Mouse (Mus musculus): Measurements from ENCODE around the gene Acrbp. TPM values are rescaled to one million over a fixed set of nuclear protein-coding genes. Genes with fewer than 3 reads are reported as not detected.

The Acrbp gene
- polyA plus RNA-seq, 1 experiment from 2014 or later, result 21.0 TPM

- H3K27me3 ChIP-seq, result no peaks in the 10 kb centered on the region
- no peaks in the 10 kb centered on the region for H3K4me1 ChIP-seq (replicated peaks)
- H3K9me3 ChIP-seq, result no peaks in the 10 kb centered on the region
- ATAC-seq (ENCODE audit: low read depth), result no peak; the same call in 1 of the 2 replicates
- no peak overlapping the region for H3K9ac ChIP-seq
- H3K4me3 ChIP-seq, result no peak overlapping the region
- no peak overlapping the region for H3K4me2 ChIP-seq
- 94% methylated on average over 7 of the region's 7 CpGs for WGBS
- H3K27ac ChIP-seq (replicated peaks), result no peak overlapping the region
- H3K36me3 ChIP-seq, result peaks cover 97% of the 10 kb centered on the region
These were observed 61.4 kb downstream of the Acrbp start for GRCm38 (mm10) chr6:125110927-125111326.

DNA sequence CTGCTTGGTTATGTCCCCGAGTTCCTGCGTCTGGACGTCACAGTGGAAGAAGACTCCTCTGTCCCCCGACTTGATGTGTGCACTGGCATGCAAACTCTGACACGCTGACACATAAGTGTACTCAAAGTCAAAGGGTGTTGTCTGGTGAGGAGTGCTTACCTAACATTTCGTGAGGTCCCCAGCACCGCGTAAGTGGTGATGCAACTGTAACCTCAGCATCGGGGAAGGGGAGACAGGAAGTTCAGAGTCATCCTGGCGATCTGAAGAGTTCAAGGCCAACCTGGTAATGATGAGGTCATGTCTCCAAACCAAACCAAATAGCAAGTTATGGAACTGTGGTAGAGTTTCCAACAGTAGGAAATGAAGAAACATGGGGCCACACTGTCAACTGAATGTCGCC is 63.1 kb downstream of the Acrbp start:
- H3K27me3 ChIP-seq, result no peaks in the 10 kb centered on the region
- H3K9me3 ChIP-seq, result no peaks in the 10 kb centered on the region
- no peak overlapping the region for H3K4me2 ChIP-seq
- no peak overlapping the region for H3K9ac ChIP-seq
- 95% methylated on average over 11 of the region's 11 CpGs for WGBS
- no peak overlapping the region for H3K27ac ChIP-seq (replicated peaks)
- H3K36me3 ChIP-seq, result peaks cover 97% of the 10 kb centered on the region
- no peak for ATAC-seq (ENCODE audit: low read depth)
- H3K4me1 ChIP-seq (replicated peaks), result no peaks in the 10 kb centered on the region
- no peak overlapping the region for H3K4me3 ChIP-seq

Small RNAs within 50 kb of the gene (microRNA-seq; reads per million reads assigned to microRNA genes)
- gene Mir7045, result not detected

Other genes with a start within 250 kb of the Acrbp start
- gene Spsb2, start 241.0 kb upstream of the Acrbp start, polyA plus RNA-seq (2015; fragmentation: Nextera tagmentation; extraction: Ambion mirVana), result 4.7 and 8.5 TPM in 2 replicates
- 385 and 391 TPM in 2 replicates for gene Tpi1, start 235.4 kb upstream of the Acrbp start, polyA plus RNA-seq (2015; fragmentation: Nextera tagmentation; extraction: Ambion mirVana)
- 176 and 178 TPM in 2 replicates for gene Usp5, start 220.2 kb upstream of the Acrbp start, polyA plus RNA-seq (2015; fragmentation: Nextera tagmentation; extraction: Ambion mirVana)
- 26.6 and 33.2 TPM in 2 replicates for gene Cdca3, start 220.1 kb upstream of the Acrbp start, polyA plus RNA-seq (2015; fragmentation: Nextera tagmentation; extraction: Ambion mirVana)
- gene Gnb3, start 209.4 kb upstream of the Acrbp start, polyA plus RNA-seq (2015; fragmentation: Nextera tagmentation; extraction: Ambion mirVana), result 0.44 and 0.93 TPM in 2 replicates
- gene P3h3, start 191.9 kb upstream of the Acrbp start, polyA plus RNA-seq (2015; fragmentation: Nextera tagmentation; extraction: Ambion mirVana), result 20.5 and 20.6 TPM in 2 replicates
- gene Gpr162, start 185.7 kb upstream of the Acrbp start, polyA plus RNA-seq (2015; fragmentation: Nextera tagmentation; extraction: Ambion mirVana), result 21.2 and 22.4 TPM in 2 replicates
- 0.21 TPM in 1 of 2 replicates, not detected in the other for gene Cd4, start 161.5 kb upstream of the Acrbp start, polyA plus RNA-seq (2015; fragmentation: Nextera tagmentation; extraction: Ambion mirVana)
- 2.2 and 3.2 TPM in 2 replicates for gene Lag3, start 138.0 kb upstream of the Acrbp start, polyA plus RNA-seq (2015; fragmentation: Nextera tagmentation; extraction: Ambion mirVana)
- gene Ptms, start 129.6 kb upstream of the Acrbp start, polyA plus RNA-seq (2015; fragmentation: Nextera tagmentation; extraction: Ambion mirVana), result 797 TPM in 2 replicates
- gene Mlf2, start 118.3 kb upstream of the Acrbp start, polyA plus RNA-seq (2015; fragmentation: Nextera tagmentation; extraction: Ambion mirVana), result 535 and 552 TPM in 2 replicates
- gene Cops7a, start 84.2 kb upstream of the Acrbp start, polyA plus RNA-seq (2015; fragmentation: Nextera tagmentation; extraction: Ambion mirVana), result 85.4 and 96.4 TPM in 2 replicates
- 28.4 and 28.9 TPM in 2 replicates for gene Pianp, start 53.0 kb upstream of the Acrbp start, polyA plus RNA-seq (2015; fragmentation: Nextera tagmentation; extraction: Ambion mirVana)
- gene Zfp384, start 40.5 kb upstream of the Acrbp start, polyA plus RNA-seq (2015; fragmentation: Nextera tagmentation; extraction: Ambion mirVana), result 20.0 and 23.2 TPM in 2 replicates
- gene Ing4, start 9.9 kb upstream of the Acrbp start, polyA plus RNA-seq (2015; fragmentation: Nextera tagmentation; extraction: Ambion mirVana), result 147 and 148 TPM in 2 replicates
- 0.43 and 0.77 TPM in 2 replicates for gene Lpar5, start 18.2 kb downstream of the Acrbp start, polyA plus RNA-seq (2015; fragmentation: Nextera tagmentation; extraction: Ambion mirVana)
- 89.0 and 107 TPM in 2 replicates for gene Chd4, start 46.3 kb downstream of the Acrbp start, polyA plus RNA-seq (2015; fragmentation: Nextera tagmentation; extraction: Ambion mirVana)
- gene Nop2, start 82.2 kb downstream of the Acrbp start, polyA plus RNA-seq (2015; fragmentation: Nextera tagmentation; extraction: Ambion mirVana), result 44.5 and 45.3 TPM in 2 replicates
- gene Iffo1, start 95.6 kb downstream of the Acrbp start, polyA plus RNA-seq (2015; fragmentation: Nextera tagmentation; extraction: Ambion mirVana), result 21.1 and 24.0 TPM in 2 replicates
- 1,206 and 1,336 TPM in 2 replicates for gene Gapdh, start 116.8 kb downstream of the Acrbp start, polyA plus RNA-seq (2015; fragmentation: Nextera tagmentation; extraction: Ambion mirVana)
- 48.8 and 69.2 TPM in 2 replicates for gene Ncapd2, start 142.0 kb downstream of the Acrbp start, polyA plus RNA-seq (2015; fragmentation: Nextera tagmentation; extraction: Ambion mirVana)
- gene Mrpl51, start 142.1 kb downstream of the Acrbp start, polyA plus RNA-seq (2015; fragmentation: Nextera tagmentation; extraction: Ambion mirVana), result 143 and 158 TPM in 2 replicates
- 16.2 and 17.1 TPM in 2 replicates for gene Vamp1, start 165.9 kb downstream of the Acrbp start, polyA plus RNA-seq (2015; fragmentation: Nextera tagmentation; extraction: Ambion mirVana)
- 4.8 and 5.5 TPM in 2 replicates for gene Tapbpl, start 182.2 kb downstream of the Acrbp start, polyA plus RNA-seq (2015; fragmentation: Nextera tagmentation; extraction: Ambion mirVana)
- gene Cd27, start 187.3 kb downstream of the Acrbp start, polyA plus RNA-seq (2015; fragmentation: Nextera tagmentation; extraction: Ambion mirVana), result 1.3 and 1.6 TPM in 2 replicates
- not detected in 2 replicates for gene Tuba3a, start 236.4 kb downstream of the Acrbp start, polyA plus RNA-seq (2015; fragmentation: Nextera tagmentation; extraction: Ambion mirVana)

Measured in neural tube, embryonic 13.5 days (tissue).